Mouse (Mus musculus): ENCODE results near the gene Nlrc4. TPM values are rescaled to one million over a fixed set of nuclear protein-coding genes. Genes with fewer than 3 reads are reported as not detected.

The Nlrc4 gene
- polyA plus RNA-seq, 1 experiment from 2014 or later, result 2.9 TPM

DNA sequence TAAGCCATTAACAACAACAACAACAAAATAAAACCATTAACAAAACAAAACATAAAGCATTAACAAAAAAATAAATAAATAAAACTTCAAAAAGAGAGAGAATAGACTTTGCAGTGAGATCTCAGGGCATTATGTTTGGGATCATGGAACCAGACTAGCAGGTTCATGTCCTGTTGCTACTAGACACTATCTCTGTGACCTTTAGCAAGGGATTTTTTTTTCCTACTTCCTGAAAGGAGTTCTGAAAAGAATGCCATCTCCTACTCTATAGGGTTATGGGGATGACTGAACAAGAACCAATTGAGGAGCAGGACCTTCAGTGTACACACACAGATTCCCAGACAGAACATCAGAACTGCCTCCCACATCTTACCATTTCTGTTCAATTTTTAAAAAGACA, 4.6 kb upstream of the Nlrc4 start:
- Histone ChIP-seq H3K27ac (no peak overlapping the region; the same call in 1 of the 2 replicates), H3K36me3 (no peaks in the 10 kb centered on the region), H3K4me1 (no peaks in the 10 kb centered on the region), H3K27me3 (replicated peaks) (no peaks in the 10 kb centered on the region), H3K9ac (no peak overlapping the region), H3K4me2 (no peak overlapping the region), H3K9me3 (no peaks in the 10 kb centered on the region), H3K4me3 (replicated peaks) (no peak overlapping the region)
- ATAC-seq (ENCODE audit: insufficient read depth, low FRiP score, low read depth), result peak; percentile 76

DNA sequence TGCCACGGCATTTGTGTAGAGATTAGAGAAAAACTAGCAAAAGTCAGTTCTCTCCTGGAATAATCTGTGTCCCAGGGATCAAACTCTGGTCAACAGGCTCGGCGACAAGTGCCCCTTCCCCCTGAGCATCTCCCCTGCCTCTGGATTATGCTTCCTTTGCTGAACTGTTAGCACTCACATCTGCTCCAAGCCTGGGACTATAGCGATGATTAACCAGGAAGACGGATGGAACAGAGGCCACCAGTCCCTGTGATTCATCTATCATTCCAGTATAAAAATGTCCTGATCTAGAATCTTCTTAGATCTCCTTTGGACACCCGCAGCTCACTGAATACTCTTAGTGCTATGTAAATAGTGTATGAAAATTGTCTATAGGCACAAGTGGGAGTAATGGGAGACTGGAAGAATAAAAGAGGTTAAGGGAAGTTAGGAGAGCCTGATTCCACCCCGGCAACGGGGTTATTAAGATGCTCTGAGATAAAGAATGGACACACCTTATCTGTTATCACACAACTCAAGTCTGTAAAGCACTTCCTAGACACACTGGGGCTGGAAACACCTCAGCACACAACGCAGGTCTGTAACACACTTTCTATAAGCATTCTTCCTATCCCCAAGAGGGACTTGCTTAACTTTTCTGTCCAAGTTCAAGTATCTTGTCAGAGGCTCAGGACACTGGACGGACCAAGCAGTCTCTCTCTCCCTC, 817 bp downstream of the Nlrc4 start:
- Histone ChIP-seq H3K4me2 (peak overlapping the region; percentile 13; the same call in 1 of the 2 replicates), H3K27me3 (replicated peaks) (no peaks in the 10 kb centered on the region), H3K27ac (peak overlapping the region; percentile 13; the same call in 1 of the 2 replicates), H3K9ac (no peak overlapping the region), H3K9me3 (no peaks in the 10 kb centered on the region), H3K4me3 (replicated peaks) (peak overlapping the region; percentile 11), H3K4me1 (no peaks in the 10 kb centered on the region), H3K36me3 (no peaks in the 10 kb centered on the region)
- WGBS, result 58% methylated on average over 10 of the region's 10 CpGs
- no peak for ATAC-seq (ENCODE audit: insufficient read depth, low FRiP score, low read depth)

DNA sequence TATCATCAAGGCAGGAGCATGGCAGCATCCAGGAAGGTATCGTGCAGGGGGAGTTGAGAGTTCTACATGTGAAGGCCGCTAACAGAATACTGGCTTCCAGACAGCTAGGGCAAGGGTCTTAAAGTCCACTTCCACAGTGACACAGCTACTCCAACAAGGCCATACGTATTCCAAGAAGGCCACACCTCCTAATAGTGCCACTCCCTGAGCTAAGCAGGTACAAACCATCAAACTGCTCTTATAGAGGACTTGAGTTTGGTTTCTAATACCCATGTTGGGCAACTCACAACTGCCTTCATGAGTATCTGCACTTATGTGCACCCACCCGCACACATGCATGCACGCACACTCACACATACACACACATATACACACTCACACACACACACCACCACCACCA, 2.1 kb downstream of the Nlrc4 start:
- WGBS, result 92% methylated on average over 5 of the region's 5 CpGs
- Histone ChIP-seq H3K9me3 (no peaks in the 10 kb centered on the region), H3K4me1 (no peaks in the 10 kb centered on the region), H3K27me3 (replicated peaks) (no peaks in the 10 kb centered on the region), H3K36me3 (no peaks in the 10 kb centered on the region), H3K9ac (no peak overlapping the region), H3K4me3 (replicated peaks) (no peak overlapping the region), H3K4me2 (no peak overlapping the region), H3K27ac (no peak overlapping the region)
- no peak for ATAC-seq (ENCODE audit: insufficient read depth, low FRiP score, low read depth)

DNA sequence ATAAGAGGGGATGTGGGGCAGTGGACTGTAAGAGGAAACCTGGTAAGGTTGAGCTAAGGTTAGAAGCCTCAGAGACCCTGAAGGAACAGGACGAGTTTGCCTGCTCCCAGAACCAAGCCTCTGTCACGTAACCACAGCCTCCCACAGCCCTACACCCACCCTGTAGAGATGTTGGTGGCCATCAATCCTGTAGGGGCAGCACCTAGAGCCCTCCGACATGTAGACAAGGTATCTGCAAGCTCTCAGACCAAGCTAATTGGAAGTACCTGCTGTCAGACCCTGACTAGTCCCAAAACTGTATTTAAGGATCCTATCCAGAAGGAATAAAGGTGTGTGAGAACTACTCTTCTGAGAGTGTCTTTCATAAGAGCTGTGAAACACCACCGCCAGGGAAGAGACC, 3.5 kb downstream of the Nlrc4 start:
- Histone ChIP-seq H3K4me1 (no peaks in the 10 kb centered on the region), H3K4me3 (replicated peaks) (no peak overlapping the region), H3K9ac (no peak overlapping the region), H3K9me3 (no peaks in the 10 kb centered on the region), H3K27ac (no peak overlapping the region), H3K4me2 (no peak overlapping the region), H3K27me3 (replicated peaks) (no peaks in the 10 kb centered on the region), H3K36me3 (no peaks in the 10 kb centered on the region)
- no peak for ATAC-seq (ENCODE audit: insufficient read depth, low FRiP score, low read depth)
- 82% methylated on average over 4 of the region's 4 CpGs for WGBS

DNA sequence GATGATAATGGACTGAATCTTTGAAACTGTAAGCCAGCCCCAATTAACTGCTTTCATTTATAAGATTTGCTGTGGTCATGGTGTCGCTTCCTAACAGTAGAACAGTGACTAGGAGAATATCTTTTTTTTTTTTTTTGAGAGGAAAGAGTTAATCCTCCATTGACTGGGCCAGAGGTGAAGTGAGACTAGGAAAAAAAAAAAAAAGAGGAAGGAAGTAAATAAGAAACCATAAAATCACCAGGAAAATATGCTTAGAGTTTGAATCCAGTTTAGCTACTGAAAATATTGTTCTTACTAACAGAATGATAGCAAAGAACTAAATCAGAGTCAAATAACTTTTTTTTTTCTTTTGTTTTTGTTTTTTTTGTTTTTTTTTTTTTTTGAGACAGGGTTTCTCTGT, 4.3 kb downstream of the Nlrc4 start:
- Histone ChIP-seq H3K9ac (no peak overlapping the region), H3K4me1 (no peaks in the 10 kb centered on the region), H3K27me3 (replicated peaks) (no peaks in the 10 kb centered on the region), H3K36me3 (no peaks in the 10 kb centered on the region), H3K27ac (no peak overlapping the region), H3K4me2 (no peak overlapping the region), H3K4me3 (replicated peaks) (no peak overlapping the region), H3K9me3 (no peaks in the 10 kb centered on the region)
- ATAC-seq (ENCODE audit: insufficient read depth, low FRiP score, low read depth), result no peak
- WGBS, result 86% methylated on average over 1 of the region's 1 CpGs

DNA sequence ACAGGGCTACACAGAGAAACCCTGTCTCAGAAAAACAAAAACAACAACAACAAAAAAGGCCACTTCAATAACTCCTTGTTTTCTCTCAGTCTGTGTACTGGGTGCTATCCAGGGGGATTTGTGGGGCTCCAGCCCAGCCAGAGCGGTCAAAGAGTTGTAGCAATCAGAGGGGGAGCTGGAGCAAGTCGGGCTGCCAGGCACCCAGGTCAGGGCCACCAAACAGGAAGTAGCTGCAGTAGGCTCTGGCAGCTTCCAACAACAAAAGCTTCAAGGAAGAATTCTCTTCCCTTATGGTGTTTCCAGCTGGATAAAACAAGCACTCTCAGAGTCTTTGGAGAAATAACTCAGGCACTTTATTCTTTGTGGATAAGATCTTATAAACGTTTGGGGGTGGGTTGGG, 5.0 kb downstream of the Nlrc4 start:
- 64% methylated on average over 3 of the region's 3 CpGs for WGBS
- ATAC-seq (ENCODE audit: insufficient read depth, low FRiP score, low read depth), result no peak
- Histone ChIP-seq H3K4me1 (no peaks in the 10 kb centered on the region), H3K4me2 (no peak overlapping the region), H3K9ac (no peak overlapping the region), H3K27ac (no peak overlapping the region), H3K27me3 (replicated peaks) (no peaks in the 10 kb centered on the region), H3K36me3 (no peaks in the 10 kb centered on the region), H3K9me3 (no peaks in the 10 kb centered on the region), H3K4me3 (replicated peaks) (no peak overlapping the region)

DNA sequence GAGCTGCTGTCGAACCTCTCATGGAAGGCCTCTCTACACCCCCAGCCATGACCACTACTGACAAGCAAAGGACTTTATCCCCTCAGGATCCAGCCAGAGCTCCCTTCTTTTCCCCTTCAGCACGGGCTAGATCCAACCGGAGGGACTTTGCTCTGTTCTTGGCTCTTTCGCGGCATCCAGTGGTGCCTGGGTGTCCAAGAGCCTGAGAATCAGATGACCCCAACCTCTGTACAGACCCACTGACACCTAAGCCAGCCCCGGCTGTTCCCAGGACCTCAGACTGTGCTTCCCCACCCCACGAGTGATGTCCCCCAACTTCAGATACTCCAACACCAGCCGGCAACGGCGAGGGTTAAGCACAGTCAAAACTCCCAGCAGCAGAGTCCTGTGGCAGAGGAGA, 9.2 kb downstream of the Nlrc4 start:
- no peaks in the 10 kb centered on the region for H3K9me3 ChIP-seq
- no peak for ATAC-seq (ENCODE audit: insufficient read depth, low FRiP score, low read depth)
- 90% methylated on average over 10 of the region's 10 CpGs for WGBS
- H3K36me3 ChIP-seq, result no peaks in the 10 kb centered on the region
- no peak overlapping the region for H3K4me3 ChIP-seq (replicated peaks)
- no peak overlapping the region for H3K9ac ChIP-seq
- no peak overlapping the region for H3K4me2 ChIP-seq
- no peaks in the 10 kb centered on the region for H3K4me1 ChIP-seq
- no peak overlapping the region for H3K27ac ChIP-seq
- H3K27me3 ChIP-seq (replicated peaks), result no peaks in the 10 kb centered on the region

DNA sequence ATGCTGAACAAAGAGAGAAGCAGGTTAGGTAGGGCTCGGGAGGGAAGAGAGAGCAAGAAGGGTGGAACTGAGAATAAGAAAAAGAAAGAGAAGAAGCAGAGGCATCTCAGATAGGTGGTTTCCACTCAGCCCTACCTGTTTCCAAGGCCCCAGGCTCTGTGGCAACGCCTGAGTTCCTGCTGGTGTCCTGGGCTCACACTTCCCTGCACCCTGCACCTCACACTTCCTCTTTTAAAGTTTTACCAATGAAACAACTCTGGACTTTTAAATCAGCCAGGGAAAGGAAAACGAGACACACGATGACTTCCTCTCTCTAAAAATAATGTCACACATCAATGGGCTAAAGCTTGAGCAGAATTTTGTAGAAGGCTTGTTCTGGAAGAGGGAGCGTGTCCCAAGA, 18.5 kb downstream of the Nlrc4 start:
- no peak for ATAC-seq (ENCODE audit: insufficient read depth, low FRiP score, low read depth)

DNA sequence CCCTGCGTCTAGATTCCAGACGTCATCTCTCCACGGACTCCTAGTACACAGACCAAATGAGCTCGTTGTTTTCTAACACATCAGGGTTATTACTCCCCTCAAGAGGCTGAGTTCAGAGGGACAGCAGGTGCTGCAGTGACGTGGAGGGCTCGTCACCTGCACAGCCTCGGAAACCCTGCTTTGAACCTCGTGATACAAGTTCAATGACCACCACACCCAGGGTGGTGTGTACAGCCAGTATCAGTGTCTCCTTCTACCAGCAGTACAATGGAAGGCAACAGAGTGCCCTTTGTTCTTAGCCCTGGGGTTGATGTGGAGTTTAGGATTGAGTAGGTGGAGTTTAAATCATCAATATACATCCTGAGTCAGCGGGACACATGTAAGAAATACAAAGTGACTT, 21.2 kb downstream of the Nlrc4 start:
- H3K27ac ChIP-seq, result no peak overlapping the region
- H3K4me1 ChIP-seq, result no peaks in the 10 kb centered on the region
- H3K4me2 ChIP-seq, result no peak overlapping the region
- H3K4me3 ChIP-seq (replicated peaks), result no peak overlapping the region
- H3K9ac ChIP-seq, result no peak overlapping the region
- peak; percentile 71 for ATAC-seq (ENCODE audit: insufficient read depth, low FRiP score, low read depth)
- H3K27me3 ChIP-seq (replicated peaks), result no peaks in the 10 kb centered on the region
- 76% methylated on average over 9 of the region's 9 CpGs for WGBS
- H3K9me3 ChIP-seq, result no peaks in the 10 kb centered on the region
- no peaks in the 10 kb centered on the region for H3K36me3 ChIP-seq

More for the DNA sequence above, 18.5 kb downstream of the Nlrc4 start:
- H3K4me2 ChIP-seq, result no peak overlapping the region
- no peak overlapping the region for H3K4me3 ChIP-seq (replicated peaks)
- no peaks in the 10 kb centered on the region for H3K36me3 ChIP-seq
- no peaks in the 10 kb centered on the region for H3K4me1 ChIP-seq
- H3K9ac ChIP-seq, result no peak overlapping the region
- no peaks in the 10 kb centered on the region for H3K9me3 ChIP-seq
- no peaks in the 10 kb centered on the region for H3K27me3 ChIP-seq (replicated peaks)
- 67% methylated on average over 5 of the region's 5 CpGs for WGBS
- no peak overlapping the region for H3K27ac ChIP-seq

DNA sequence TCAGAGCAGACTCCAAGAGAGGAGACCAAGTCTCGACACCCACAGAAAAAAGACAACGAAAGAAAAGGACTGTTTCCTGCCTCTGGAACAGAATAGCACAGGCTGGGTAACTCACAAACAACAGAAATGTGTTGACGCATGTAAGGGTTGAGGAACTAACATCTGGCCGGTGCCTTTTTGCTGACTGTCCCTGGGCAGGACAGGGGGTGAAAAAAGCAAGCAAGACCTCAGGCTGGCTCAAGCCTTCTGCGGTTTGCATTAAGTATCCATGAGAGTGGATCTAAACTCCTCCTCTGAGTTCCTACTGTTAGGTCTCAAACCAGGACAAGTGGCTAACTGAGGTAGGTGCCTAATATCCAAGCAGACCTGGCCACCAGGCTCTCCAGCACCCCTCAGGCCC, 26.3 kb downstream of the Nlrc4 start:
- peaks cover 4% of the 10 kb centered on the region; the same call in 1 of the 2 replicates for H3K36me3 ChIP-seq
- no peak overlapping the region for H3K4me3 ChIP-seq (replicated peaks)
- no peaks in the 10 kb centered on the region for H3K27me3 ChIP-seq (replicated peaks)
- no peaks in the 10 kb centered on the region for H3K4me1 ChIP-seq
- no peak overlapping the region for H3K9ac ChIP-seq
- WGBS, result 88% methylated on average over 5 of the region's 5 CpGs
- H3K27ac ChIP-seq, result no peak overlapping the region
- H3K4me2 ChIP-seq, result no peak overlapping the region
- no peaks in the 10 kb centered on the region for H3K9me3 ChIP-seq
- no peak for ATAC-seq (ENCODE audit: insufficient read depth, low FRiP score, low read depth)

DNA sequence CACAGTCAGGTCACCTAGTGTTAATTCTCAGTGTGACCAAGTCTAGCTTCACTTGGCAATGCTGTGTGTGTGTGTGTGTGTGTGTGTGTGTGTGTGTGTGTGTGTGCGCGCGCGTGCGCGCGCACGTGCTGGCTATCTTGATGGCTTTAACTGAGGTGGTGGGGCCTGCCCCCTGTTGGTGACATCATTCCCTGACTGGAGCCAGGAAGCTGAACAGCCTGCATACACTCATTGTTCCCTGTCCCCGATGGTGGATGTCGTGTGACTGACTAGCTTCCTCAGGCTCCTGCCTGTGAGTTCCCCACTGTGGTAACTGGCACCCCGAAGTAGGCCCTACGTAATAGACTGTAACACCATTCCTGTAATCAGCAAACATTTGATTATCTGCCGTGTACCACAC, 27.5 kb downstream of the Nlrc4 start:
- H3K27ac ChIP-seq, result no peak overlapping the region
- H3K4me1 ChIP-seq, result no peaks in the 10 kb centered on the region
- WGBS, result 67% methylated on average over 13 of the region's 13 CpGs
- H3K9me3 ChIP-seq, result no peaks in the 10 kb centered on the region
- H3K4me2 ChIP-seq, result no peak overlapping the region
- H3K4me3 ChIP-seq (replicated peaks), result no peak overlapping the region
- H3K36me3 ChIP-seq, result peaks cover 4% of the 10 kb centered on the region; the same call in 1 of the 2 replicates
- no peak overlapping the region for H3K9ac ChIP-seq
- no peak; the same call in 1 of the 2 replicates for ATAC-seq (ENCODE audit: insufficient read depth, low FRiP score, low read depth)
- H3K27me3 ChIP-seq (replicated peaks), result no peaks in the 10 kb centered on the region

DNA sequence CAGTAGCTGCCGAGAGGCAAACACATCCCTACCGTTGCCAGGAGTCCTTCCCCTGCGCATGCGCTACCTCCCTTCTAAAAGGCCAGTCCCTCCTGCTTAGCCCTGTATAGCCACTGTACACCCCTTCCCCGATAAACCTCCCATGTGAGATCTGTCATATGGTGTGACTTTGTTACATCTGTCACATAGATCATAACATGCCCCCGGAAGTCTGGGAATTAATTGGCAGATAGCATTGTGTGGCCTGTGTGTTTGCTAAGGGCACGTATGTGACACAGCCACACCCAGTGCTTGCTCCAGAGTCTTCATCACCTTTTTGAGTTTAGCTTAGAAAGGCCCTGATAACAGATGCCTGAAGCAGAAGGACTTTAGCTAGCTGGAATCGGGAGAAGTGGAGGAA, 28.9 kb downstream of the Nlrc4 start:
- ATAC-seq (ENCODE audit: insufficient read depth, low FRiP score, low read depth), result peak; percentile 73
- Histone ChIP-seq H3K27me3 (replicated peaks) (no peaks in the 10 kb centered on the region), H3K4me2 (no peak overlapping the region), H3K9ac (no peak overlapping the region), H3K9me3 (no peaks in the 10 kb centered on the region), H3K4me3 (replicated peaks) (no peak overlapping the region), H3K36me3 (peaks cover 4% of the 10 kb centered on the region; the same call in 1 of the 2 replicates), H3K4me1 (no peaks in the 10 kb centered on the region), H3K27ac (0 out of 2 replicates have a peak overlapping the region, but pooled peaks have one; percentile 16)
- 67% methylated on average over 8 of the region's 8 CpGs for WGBS
